Mouse (Mus musculus) stomach, embryonic 14.5 days (tissue): ENCODE results near the gene Cldn8. TPM values are rescaled to one million over a fixed set of nuclear protein-coding genes. Genes with fewer than 3 reads are reported as not detected.

ENCODE experiments used
- ATAC-seq: fragments of 200-750 bp; cut with Nextera tagmentation; 2 replicates; pipeline ENCODE4 v1.8.0; 2017; ENCODE audit warnings: low read depth, moderate TSS enrichment; ENCODE audit not compliant: insufficient number of reproducible peaks, insufficient read depth, low FRiP score
- H3K27ac ChIP-seq: fragments of 300-500 bp; sonication (generic); 2 replicates; pipeline ENCODE4 v1.5.1; 2014; ENCODE audit warnings: mild to moderate bottlenecking, low read length, moderate library complexity, mixed read lengths
- H3K27me3 ChIP-seq: fragments of 300-500 bp; sonication (generic); 2 replicates; pipeline ENCODE4 v1.6.1; 2014; ENCODE audit warnings: low read length, control low read depth, mixed read lengths; ENCODE audit not compliant: control insufficient read depth, insufficient read depth
- H3K36me3 ChIP-seq: fragments of 300-500 bp; sonication (generic); 2 replicates; pipeline ENCODE4 v1.6.1; 2014; ENCODE audit warnings: mild to moderate bottlenecking, control low read depth, low read length, moderate library complexity, mixed read lengths; ENCODE audit not compliant: control insufficient read depth, insufficient read depth
- H3K4me1 ChIP-seq: fragments of 300-500 bp; sonication (generic); 2 replicates; pipeline ENCODE4 v1.6.1; 2014; ENCODE audit warnings: low read length, control low read depth, mixed read lengths; ENCODE audit not compliant: control insufficient read depth, insufficient read depth
- H3K4me2 ChIP-seq: fragments of 300-500 bp; sonication (generic); replicated peaks from 2 replicates; pipeline ENCODE4 v1.6.1; 2014; ENCODE audit warnings: low read depth, low read length, control low read depth
- H3K4me3 ChIP-seq: fragments of 300-500 bp; sonication (generic); 2 replicates; pipeline ENCODE4 v1.5.1; 2014; ENCODE audit warnings: low read depth, low read length, control low read depth
- H3K9ac ChIP-seq: fragments of 300-500 bp; sonication (generic); replicated peaks from 2 replicates; pipeline ENCODE4 v1.6.1; 2014; ENCODE audit warnings: low read depth, mild to moderate bottlenecking, control low read depth, low read length, moderate library complexity, mixed read lengths
- H3K9me3 ChIP-seq: fragments of 300-500 bp; sonication (generic); 2 replicates; pipeline ENCODE4 v1.6.1; 2016; ENCODE audit warnings: low read depth, low read length, control low read depth; ENCODE audit not compliant: control insufficient read depth
- WGBS: fragments of 180-500 bp; shearing (Covaris S2); extraction: QIAGEN DNeasy Blood & Tissue Kit; methylation state at CpG from one replicate; pipeline ENCODE4 v1.1.7; 2014; 5-methylcytosine and 5-hydroxymethylcytosine counted together
- polyA plus RNA-seq: library from polyadenylated mRNA; unstranded; fragments of >200 nt; fragmentation: Nextera tagmentation; extraction: Ambion mirVana; gene quantifications from 2 replicates; pipeline ENCODE4 v1.2.1, GENCODE M21; 2014

The Cldn8 gene
- 9.5 and 9.6 TPM in 2 replicates for polyA plus RNA-seq

DNA sequence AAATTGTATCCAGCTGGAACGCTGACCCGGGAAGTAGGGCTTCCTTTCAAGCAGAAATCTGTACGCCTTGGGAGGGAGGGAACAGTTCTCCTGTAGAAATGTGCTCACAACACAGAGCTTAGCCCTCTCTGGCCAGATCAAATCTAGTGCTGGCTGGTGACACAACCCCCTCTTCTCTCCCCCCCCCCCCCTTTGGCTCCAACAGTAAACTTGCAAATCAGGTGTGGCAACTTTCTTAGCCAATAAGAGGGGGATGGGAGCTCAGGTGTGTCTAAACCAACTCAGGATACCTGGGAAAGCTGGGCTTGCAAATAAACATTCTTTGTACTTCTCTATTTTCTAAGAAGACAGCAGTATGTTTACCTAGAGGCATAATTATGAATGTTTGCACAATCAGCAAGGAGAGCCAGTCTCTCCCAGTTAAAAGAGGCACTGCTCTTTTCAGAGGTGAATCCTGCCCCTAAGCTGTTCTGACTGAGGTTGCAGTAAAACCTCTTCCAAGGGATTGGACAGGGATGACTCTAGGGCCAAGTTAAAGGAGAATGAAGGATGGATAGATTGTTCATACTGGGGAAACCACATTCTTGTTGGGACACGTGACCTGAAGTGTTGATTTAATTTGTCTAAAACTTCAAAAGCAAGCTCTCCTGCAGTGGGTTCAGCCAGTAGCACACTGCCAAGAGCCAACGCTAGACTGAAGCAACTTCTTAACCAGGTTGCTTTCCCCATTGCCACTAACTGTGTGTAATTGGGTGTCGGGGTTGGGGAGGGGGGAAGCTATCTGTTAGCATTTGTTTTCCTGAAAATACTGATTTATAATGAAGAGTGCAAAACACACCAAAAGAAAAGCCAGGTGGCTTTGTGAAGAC is at the start of gene Cldn8:
Gene Cldn8 (minus strand): TSS at position 139 of the 869 bp plus-strand sequence.
- Histone ChIP-seq H3K4me3 (peak within 1 kb of the TSS; percentile 22), H3K27me3 (no peaks in the 10 kb centered on the region), H3K27ac (peak within 1 kb of the TSS; percentile 67; the same call in 1 of the 2 replicates), H3K4me1 (no peaks in the 10 kb centered on the region), H3K9me3 (no peaks in the 10 kb centered on the region), H3K4me2 (peak within 1 kb of the TSS; percentile 26), H3K36me3 (no peaks in the 10 kb centered on the region), H3K9ac (no peak within 1 kb of the TSS)
- 61% methylated on average over 6 of the region's 6 CpGs for WGBS
- ATAC-seq = peak; percentile 80

DNA sequence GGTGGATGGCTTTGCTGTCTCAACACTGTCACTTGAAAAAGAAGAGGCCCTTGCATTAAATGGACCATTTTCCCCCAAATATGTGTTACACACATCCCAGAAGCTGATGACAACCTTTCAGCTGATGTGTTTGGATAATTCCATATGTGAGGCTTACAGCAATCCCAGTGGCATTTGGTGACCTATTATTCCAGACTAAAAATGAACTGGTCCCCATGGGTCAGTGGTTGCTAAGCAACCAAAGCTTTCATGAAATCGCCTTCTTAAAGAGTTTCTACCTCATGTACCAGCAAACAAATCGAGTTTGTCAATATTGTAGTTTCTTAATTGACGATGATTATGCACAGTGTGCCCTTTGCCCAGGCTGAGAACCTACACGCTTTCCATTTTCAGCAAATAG is 49.7 kb upstream of the Cldn8 start:
- no peak overlapping the region for H3K9ac ChIP-seq
- WGBS = 75% methylated on average over 4 of the region's 4 CpGs
- H3K27ac ChIP-seq = no peak overlapping the region
- H3K4me1 ChIP-seq = no peaks in the 10 kb centered on the region
- no peak for ATAC-seq
- no peak overlapping the region for H3K4me2 ChIP-seq
- H3K27me3 ChIP-seq = no peaks in the 10 kb centered on the region
- H3K4me3 ChIP-seq = no peak overlapping the region
- no peaks in the 10 kb centered on the region for H3K36me3 ChIP-seq
- H3K9me3 ChIP-seq = no peaks in the 10 kb centered on the region

DNA sequence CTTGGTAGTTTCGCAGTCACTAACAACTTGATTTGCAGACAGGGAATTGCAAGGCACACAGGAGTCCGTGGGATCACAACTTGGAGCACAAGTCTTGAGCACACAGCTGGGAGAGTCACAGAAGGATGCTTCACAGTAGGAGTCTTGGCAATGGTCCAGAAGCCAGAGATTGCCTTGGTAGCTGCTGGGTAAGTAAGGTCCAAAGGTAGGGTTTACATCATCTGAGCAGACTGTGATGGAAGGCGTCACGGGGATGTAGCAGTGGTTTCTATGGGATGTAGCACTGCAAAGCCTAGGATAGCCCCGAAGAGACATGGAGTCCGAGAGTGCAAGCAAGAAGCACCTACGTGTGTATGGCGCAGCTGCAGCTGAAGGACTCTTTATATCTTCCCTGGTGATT is 48.9 kb upstream of the Cldn8 start, which contains the start of gene Krtap24-1:
Gene Krtap24-1 (minus strand): TSS at position 358 of the 400 bp plus-strand sequence.
- H3K4me2 ChIP-seq = no peak within 1 kb of the TSS
- H3K9me3 ChIP-seq = no peaks in the 10 kb centered on the region
- WGBS = 93% methylated on average over 8 of the region's 8 CpGs
- no peaks in the 10 kb centered on the region for H3K27me3 ChIP-seq
- no peak within 1 kb of the TSS for H3K9ac ChIP-seq
- no peak within 1 kb of the TSS for H3K4me3 ChIP-seq
- no peak within 1 kb of the TSS for H3K27ac ChIP-seq
- no peaks in the 10 kb centered on the region for H3K36me3 ChIP-seq
- no peaks in the 10 kb centered on the region for H3K4me1 ChIP-seq
- no peak for ATAC-seq

DNA sequence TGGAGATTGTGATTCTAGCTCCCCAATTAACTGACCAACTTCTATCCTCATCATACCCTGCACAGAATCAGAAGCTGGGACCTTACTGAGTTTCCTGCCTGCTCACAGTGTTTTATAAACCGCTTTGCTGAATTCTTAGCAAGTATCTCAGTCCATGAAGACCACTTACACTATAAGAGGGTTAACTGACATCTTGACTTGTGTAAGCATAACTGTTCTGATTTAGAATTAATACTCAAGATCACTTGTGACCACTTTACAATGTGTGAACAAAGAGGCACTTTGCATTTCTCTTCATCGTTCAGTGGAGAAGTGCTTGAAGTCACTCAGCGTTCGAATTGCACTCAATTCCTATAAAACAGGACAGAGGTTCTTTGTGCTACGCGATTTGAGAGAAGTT is 41.6 kb upstream of the Cldn8 start:
- no peaks in the 10 kb centered on the region for H3K27me3 ChIP-seq
- no peak overlapping the region for H3K9ac ChIP-seq
- no peaks in the 10 kb centered on the region for H3K4me1 ChIP-seq
- H3K36me3 ChIP-seq = no peaks in the 10 kb centered on the region
- no peak for ATAC-seq
- no peak overlapping the region for H3K4me3 ChIP-seq
- H3K9me3 ChIP-seq = no peaks in the 10 kb centered on the region
- no peak overlapping the region for H3K4me2 ChIP-seq
- H3K27ac ChIP-seq = no peak overlapping the region
- 87% methylated on average over 6 of the region's 6 CpGs for WGBS

DNA sequence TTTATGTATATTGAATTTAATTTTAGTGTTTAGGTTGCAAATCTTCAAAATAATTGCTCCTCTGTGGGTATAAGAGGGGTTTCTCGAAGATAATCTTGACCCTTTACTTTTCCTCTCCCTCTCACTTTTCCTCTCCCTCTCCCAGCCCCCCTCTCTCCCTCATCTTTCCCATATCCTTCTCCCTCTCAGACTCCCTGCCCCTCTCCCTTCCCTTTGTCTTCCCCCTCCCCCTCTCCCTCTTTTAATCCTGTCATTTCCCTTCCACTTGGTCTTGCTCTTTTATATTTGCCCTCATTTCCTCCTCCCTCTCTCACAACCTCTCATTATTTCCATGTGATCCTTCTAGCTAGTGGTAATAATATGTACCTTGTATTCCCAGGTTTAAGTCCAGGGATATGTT is 39.5 kb upstream of the Cldn8 start:
- ATAC-seq = no peak
- H3K4me1 ChIP-seq = no peaks in the 10 kb centered on the region
- 74% methylated on average over 1 of the region's 1 CpGs for WGBS
- H3K9ac ChIP-seq = no peak overlapping the region
- H3K9me3 ChIP-seq = no peaks in the 10 kb centered on the region
- H3K27me3 ChIP-seq = no peaks in the 10 kb centered on the region
- no peak overlapping the region for H3K4me3 ChIP-seq
- H3K36me3 ChIP-seq = no peaks in the 10 kb centered on the region
- no peak overlapping the region for H3K4me2 ChIP-seq
- no peak overlapping the region for H3K27ac ChIP-seq

DNA sequence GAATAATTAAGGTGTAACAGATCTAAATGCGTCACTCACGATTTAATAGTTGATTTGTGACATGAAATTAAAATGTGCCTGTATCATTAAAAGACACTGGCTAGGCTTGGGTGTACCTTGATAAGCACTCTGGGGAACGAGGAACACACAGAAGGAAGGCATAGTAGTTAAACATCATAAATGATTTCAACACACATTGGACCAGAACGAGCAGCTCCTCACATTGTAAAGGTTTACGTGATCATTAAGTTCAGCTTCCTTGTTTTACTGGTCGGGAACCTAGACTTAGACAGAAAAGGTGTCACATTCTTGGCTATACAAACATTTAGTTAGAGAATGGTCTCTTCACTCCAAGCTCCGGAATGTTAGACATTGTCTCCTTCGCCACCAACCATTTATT is 37.3 kb upstream of the Cldn8 start:
- Histone ChIP-seq H3K36me3 (no peaks in the 10 kb centered on the region), H3K4me1 (no peaks in the 10 kb centered on the region), H3K4me2 (no peak overlapping the region), H3K27ac (no peak overlapping the region), H3K4me3 (no peak overlapping the region), H3K9me3 (no peaks in the 10 kb centered on the region), H3K9ac (no peak overlapping the region), H3K27me3 (no peaks in the 10 kb centered on the region)
- WGBS = 75% methylated on average over 8 of the region's 8 CpGs
- no peak for ATAC-seq

DNA sequence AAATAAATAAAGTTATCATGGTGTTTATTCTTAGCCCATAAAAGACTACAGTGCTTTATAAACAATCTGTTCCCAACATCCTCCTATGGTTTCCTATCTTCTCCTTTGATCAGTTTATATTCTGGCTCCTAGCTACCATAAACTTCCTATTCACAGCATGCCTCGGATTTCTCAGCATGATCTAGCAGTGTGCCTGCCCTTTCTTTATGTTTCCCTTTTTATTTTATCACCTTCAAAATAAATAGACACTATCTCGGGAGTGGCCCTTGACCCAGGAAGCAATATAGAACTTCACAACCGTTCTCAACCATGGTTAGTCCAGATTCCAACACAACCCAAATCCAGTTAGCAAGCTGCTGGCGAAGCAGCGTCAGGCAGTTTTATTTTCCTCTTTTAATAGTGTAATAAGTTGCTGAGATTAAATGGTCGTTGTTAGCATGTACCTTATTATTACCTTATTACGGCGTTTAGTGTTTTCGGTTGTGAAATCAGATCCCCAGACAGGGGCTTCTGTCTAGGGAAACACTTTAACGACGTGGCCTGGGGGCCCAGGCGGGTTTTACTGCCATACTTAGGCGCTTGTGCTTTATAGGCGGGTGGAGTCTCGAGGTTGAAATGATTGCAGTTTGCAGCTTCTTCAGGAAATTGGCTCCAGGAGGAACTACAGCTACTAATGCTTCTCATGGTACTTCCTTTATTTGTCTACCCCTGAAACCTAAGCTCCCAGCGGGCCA is 36.7 kb upstream of the Cldn8 start:
- ATAC-seq = no peak
- H3K4me1 ChIP-seq = no peaks in the 10 kb centered on the region
- no peaks in the 10 kb centered on the region for H3K27me3 ChIP-seq
- H3K4me2 ChIP-seq = no peak overlapping the region
- H3K9ac ChIP-seq = no peak overlapping the region
- H3K4me3 ChIP-seq = no peak overlapping the region
- H3K27ac ChIP-seq = no peak overlapping the region
- no peaks in the 10 kb centered on the region for H3K36me3 ChIP-seq
- WGBS = 54% methylated on average over 16 of the region's 16 CpGs
- H3K9me3 ChIP-seq = no peaks in the 10 kb centered on the region

DNA sequence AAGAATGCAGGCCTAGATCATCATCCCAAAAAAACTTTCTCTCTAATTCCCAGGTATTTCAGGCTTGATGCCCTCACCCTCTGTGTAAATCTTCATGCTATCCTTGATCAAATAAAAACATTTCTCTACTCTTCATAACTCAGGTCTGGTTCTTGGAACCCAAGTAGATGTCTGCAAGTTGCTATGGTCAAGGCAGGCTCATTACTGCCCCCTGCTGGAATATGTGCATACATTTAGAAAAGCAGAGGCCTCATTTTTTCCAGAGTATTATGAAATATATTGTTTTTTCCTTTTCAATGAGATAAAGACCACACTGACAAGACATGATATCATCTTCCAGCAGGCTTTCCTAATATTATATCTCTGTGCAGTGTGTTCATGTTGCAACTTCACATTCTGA is 29.8 kb upstream of the Cldn8 start:
- no peaks in the 10 kb centered on the region for H3K9me3 ChIP-seq
- no peak for ATAC-seq
- H3K9ac ChIP-seq = no peak overlapping the region
- H3K4me2 ChIP-seq = no peak overlapping the region
- no peaks in the 10 kb centered on the region for H3K36me3 ChIP-seq
- no peak overlapping the region for H3K27ac ChIP-seq
- no peaks in the 10 kb centered on the region for H3K4me1 ChIP-seq
- H3K27me3 ChIP-seq = no peaks in the 10 kb centered on the region
- H3K4me3 ChIP-seq = no peak overlapping the region
